Mouse (Mus musculus) olfactory bulb, adult 2 months (tissue): ENCODE measurements around the gene Slco4a1.

Experiments used
- CTCF ChIP-seq: fragments of 200-500 bp; IDR thresholded peaks from 2 replicates; pipeline ENCODE4 v1.5.1; 2012; ENCODE audit warnings: low read depth, mild to moderate bottlenecking, low read length, moderate library complexity; ENCODE audit not compliant: insufficient read depth
- POLR2A ChIP-seq: fragments of 200-500 bp; IDR thresholded peaks from 2 replicates; pipeline ENCODE4 v1.6.1; 2012; ENCODE audit warnings: mild to moderate bottlenecking, low read depth, low read length, moderate library complexity; ENCODE audit not compliant: insufficient read depth

DNA sequence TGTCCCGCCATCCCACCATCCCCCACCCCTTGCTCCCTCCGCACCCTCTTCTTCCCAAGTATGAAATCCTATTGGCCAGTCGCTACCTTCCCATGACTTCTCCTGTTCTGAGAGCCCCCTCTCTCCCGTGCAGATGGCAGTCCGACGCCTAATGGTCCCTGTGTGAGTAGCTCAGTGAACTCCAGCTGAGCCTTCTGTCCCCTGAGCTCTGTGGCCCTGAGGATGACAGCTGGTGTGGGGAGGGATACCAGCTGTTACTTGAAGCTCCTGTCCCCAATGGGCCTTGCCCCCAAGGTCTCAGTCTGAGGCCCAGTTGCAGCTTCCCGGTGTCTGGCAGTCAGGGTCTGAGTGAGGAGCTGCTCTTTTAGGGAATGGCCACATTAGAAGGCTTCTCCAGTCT lies 10.5 kb downstream of the Slco4a1 start:
- TF ChIP-seq CTCF (no peak), POLR2A (no peak)
